Mouse (Mus musculus) spleen, postnatal 36 days (tissue): ENCODE measurements around the gene Kpna3.

Experiments
- DNase-seq, 2 experiments: peaks; one replicate each; pipeline ENCODE4 v3.0.0; 2022; ENCODE audit warnings: low spot score in 2 of 2, mixed read lengths in 1 of 2

Gene Kpna3

DNA sequence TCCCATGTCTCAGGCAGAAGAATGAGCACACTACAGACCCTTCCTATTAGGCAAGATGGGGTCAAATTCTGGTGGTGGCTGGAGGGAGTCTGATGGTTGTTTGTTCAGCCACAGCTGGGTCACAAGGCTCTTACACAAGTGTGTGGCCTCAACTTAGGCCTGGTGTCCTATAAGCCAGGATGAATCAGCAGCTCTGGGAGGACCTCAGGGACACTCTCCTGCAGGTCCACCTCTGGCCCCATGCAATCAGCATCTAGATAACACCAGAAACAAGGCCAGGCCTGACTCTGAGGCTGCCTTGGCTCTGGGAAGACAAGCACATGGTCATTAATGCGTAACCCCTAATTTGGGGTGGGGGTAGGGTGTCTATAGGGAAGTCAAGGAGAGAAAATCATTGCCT, 118.9 kb downstream of the Kpna3 start:
- no peak for DNase-seq

DNA sequence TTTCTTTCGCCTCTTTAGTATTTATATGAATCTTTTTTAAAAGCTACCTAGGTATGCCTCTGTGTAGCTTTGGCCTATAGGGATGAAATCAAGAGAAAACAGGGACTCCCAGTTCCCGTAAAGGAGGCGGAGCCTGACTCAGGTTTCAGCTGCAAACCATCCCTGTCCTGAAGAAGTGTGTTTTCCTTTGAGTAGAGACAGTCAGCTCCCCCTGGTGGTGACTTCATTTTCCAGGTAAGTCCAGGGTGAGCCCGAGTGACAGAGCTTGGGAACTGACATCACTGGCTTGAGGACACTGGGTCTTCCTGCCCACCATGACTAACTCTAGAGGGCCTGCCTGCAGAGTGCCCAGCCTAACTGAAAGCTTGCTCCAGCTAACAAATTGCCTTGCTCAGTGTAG, 122.8 kb downstream of the Kpna3 start:
- DNase-seq, result peak; percentile 13 to 42
